8 mouse cellular contexts compared by ENCODE assay signal in the genomic region with DNA sequence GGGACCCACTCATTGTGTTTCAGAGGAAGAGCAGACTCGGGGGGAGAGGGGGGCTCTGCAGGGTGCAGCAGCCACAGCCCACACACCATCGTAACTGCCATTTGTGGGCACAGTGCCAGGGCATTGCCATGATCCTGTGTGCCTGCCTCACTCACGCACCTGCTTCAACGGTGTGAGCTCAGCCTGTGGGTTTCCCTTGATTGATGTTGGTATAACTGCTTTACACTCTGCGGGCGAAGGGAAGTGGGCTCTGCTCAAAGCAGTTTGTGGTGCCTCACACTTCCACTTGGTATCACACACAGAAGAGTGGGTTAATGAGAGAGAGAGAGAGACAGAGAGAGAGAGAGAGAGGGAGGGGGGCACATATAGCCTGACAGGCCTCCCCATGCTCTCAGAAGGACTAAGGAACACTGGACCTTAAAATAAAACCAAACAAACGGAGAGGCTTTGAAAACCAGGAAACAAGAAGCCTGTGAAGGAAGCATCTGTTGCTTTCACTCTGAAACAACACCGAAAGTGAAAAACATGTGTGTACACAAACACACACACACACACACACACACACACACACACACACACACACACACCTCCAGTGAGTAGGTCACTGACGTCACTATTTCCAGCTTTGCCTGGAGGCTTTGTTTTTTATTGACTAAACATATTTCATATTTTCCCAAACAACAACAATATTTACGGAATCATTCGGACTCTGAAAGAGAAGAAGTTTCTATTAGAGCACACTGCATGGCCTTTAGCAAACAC.
DNase-seq lines count a peak whose midpoint lies in the region; ATAC-seq lines count a peak whose summit lies in the region.

No protein-coding gene starts in this region.

- H3K27ac ChIP-seq in hindbrain, embryonic 12.5 days: 0 out of 2 replicates have a peak overlapping the region, but pooled peaks have one; percentile 17
- no peak overlapping the region for H3K27ac ChIP-seq in hindbrain, embryonic 10.5 days
- H3K27ac ChIP-seq in limb, embryonic 15.5 days: 0 out of 2 replicates have a peak overlapping the region, but pooled peaks have one; percentile 27

- 70% methylated on average over 11 of the region's 11 CpGs for WGBS in hindbrain, embryonic 12.5 days
- 88% methylated on average over 11 of the region's 11 CpGs for WGBS in hindbrain, embryonic 10.5 days
- 56% methylated on average over 11 of the region's 11 CpGs for WGBS in limb, embryonic 15.5 days

- H3K36me3 ChIP-seq in hindbrain, embryonic 12.5 days: no peaks in the 10 kb centered on the region
- no peaks in the 10 kb centered on the region for H3K36me3 ChIP-seq in hindbrain, embryonic 10.5 days
- no peaks in the 10 kb centered on the region for H3K36me3 ChIP-seq in limb, embryonic 15.5 days

- H3K4me2 ChIP-seq in hindbrain, embryonic 12.5 days (replicated peaks): no peak overlapping the region
- H3K4me2 ChIP-seq in limb, embryonic 15.5 days: no peak overlapping the region

- H3K9ac ChIP-seq in hindbrain, embryonic 12.5 days: no peak overlapping the region
- H3K9ac ChIP-seq in limb, embryonic 15.5 days: no peak overlapping the region

- H3K9me3 ChIP-seq in hindbrain, embryonic 12.5 days (replicated peaks): no peaks in the 10 kb centered on the region
- H3K9me3 ChIP-seq in hindbrain, embryonic 10.5 days: no peaks in the 10 kb centered on the region
- H3K9me3 ChIP-seq in limb, embryonic 15.5 days: no peaks in the 10 kb centered on the region

- DNase-seq in hindbrain, embryonic 10.5 days (ENCODE audit: low spot score): no peak
- DNase-seq in A20 (ENCODE audit: low read depth, low spot score): peak; percentile 64
- DNase-seq in c-Kit-positive CD71-negative TER-119-negative erythroid progenitor cells, embryonic 14.5 days (ENCODE audit: low read depth): peak; percentile 34
- DNase-seq in spleen, postnatal 36 days (ENCODE audit: low spot score in 2 of 2): peak; percentile 67 to 69
- no peak for DNase-seq in adipocyte (ENCODE audit: low spot score)
- no peak for DNase-seq in layer of hippocampus, postnatal 36 days

- ATAC-seq in hindbrain, embryonic 12.5 days (ENCODE audit: low FRiP score): peak; percentile 72; the same call in 1 of the 2 replicates
- no peak for ATAC-seq in limb, embryonic 15.5 days (ENCODE audit: insufficient number of reproducible peaks, low FRiP score, low TSS enrichment, low read depth)

- no peak overlapping the region for H3K4me3 ChIP-seq in hindbrain, embryonic 12.5 days
- H3K4me3 ChIP-seq in hindbrain, embryonic 10.5 days: no peak overlapping the region
- no peak overlapping the region for H3K4me3 ChIP-seq in limb, embryonic 15.5 days

- no peaks in the 10 kb centered on the region for H3K27me3 ChIP-seq in hindbrain, embryonic 12.5 days
- no peaks in the 10 kb centered on the region for H3K27me3 ChIP-seq in hindbrain, embryonic 10.5 days (ENCODE audit: insufficient read depth, poor library complexity, severe bottlenecking)
- H3K27me3 ChIP-seq in limb, embryonic 15.5 days: no peaks in the 10 kb centered on the region

- peaks cover 13% of the 10 kb centered on the region for H3K4me1 ChIP-seq in hindbrain, embryonic 12.5 days
- H3K4me1 ChIP-seq in hindbrain, embryonic 10.5 days (replicated peaks): 0 out of 2 replicates have a peak, but pooled peaks cover 11% of the 10 kb centered on the region
- H3K4me1 ChIP-seq in limb, embryonic 15.5 days: peaks cover 8% of the 10 kb centered on the region; the same call in 1 of the 2 replicates

Comparison
In these comparisons a context has a peak if more than half of its experiments do, and no peak if none do; other contexts are left out.
1. DNase-seq: peak in A20 (single experiment), c-Kit-positive CD71-negative TER-119-negative erythroid progenitor cells, embryonic 14.5 days (single experiment) and spleen, postnatal 36 days (2 of 2); none in hindbrain, embryonic 10.5 days (single experiment), adipocyte (single experiment) and layer of hippocampus, postnatal 36 days (0 of 2).